Mouse (Mus musculus) hindbrain, embryonic 10.5 days (tissue): ENCODE measurements around the gene Sash3. TPM values are rescaled to one million over a fixed set of nuclear protein-coding genes. Genes with fewer than 3 reads are reported as not detected.

Experiments
- DNase-seq: peaks from one replicate; pipeline ENCODE4 v3.0.0-alpha.2; 2017; ENCODE audit warnings: low spot score
- H3K27ac ChIP-seq: fragments of 300-500 bp; sonication (generic); 2 replicates; pipeline ENCODE4 v1.5.1; 2016; ENCODE audit warnings: mild to moderate bottlenecking, moderate library complexity
- H3K27me3 ChIP-seq: fragments of 300-500 bp; sonication (generic); 2 replicates; pipeline ENCODE4 v1.6.1; 2016; ENCODE audit warnings: mild to moderate bottlenecking; ENCODE audit not compliant: poor library complexity, insufficient read depth, severe bottlenecking
- H3K36me3 ChIP-seq: fragments of 300-500 bp; sonication (generic); 2 replicates; pipeline ENCODE4 v1.6.1; 2016; ENCODE audit warnings: mild to moderate bottlenecking, moderate library complexity
- H3K4me1 ChIP-seq: fragments of 300-500 bp; sonication (generic); replicated peaks from 2 replicates; pipeline ENCODE4 v1.6.1; 2016; ENCODE audit warnings: mild to moderate bottlenecking
- H3K4me3 ChIP-seq: fragments of 300-500 bp; sonication (generic); 2 replicates; pipeline ENCODE4 v1.5.1; 2016; ENCODE audit warnings: mild to moderate bottlenecking, moderate library complexity
- H3K9me3 ChIP-seq: fragments of 300-500 bp; sonication (generic); 2 replicates; pipeline ENCODE4 v1.6.1; 2016; ENCODE audit warnings: mild to moderate bottlenecking, moderate library complexity
- WGBS: fragments of 180-500 bp; shearing (Covaris S2); methylation state at CpG from one replicate; pipeline ENCODE4 v1.1.7; 2016; 5-methylcytosine and 5-hydroxymethylcytosine counted together
- polyA plus RNA-seq: library from polyadenylated mRNA; unstranded; fragments of >200 nt; fragmentation: Nextera tagmentation; extraction: Ambion mirVana; gene quantifications from 2 replicates; pipeline ENCODE4 v1.2.1, GENCODE M21; 2016

Gene Sash3
- 1.1 and 1.9 TPM in 2 replicates for polyA plus RNA-seq

DNA sequence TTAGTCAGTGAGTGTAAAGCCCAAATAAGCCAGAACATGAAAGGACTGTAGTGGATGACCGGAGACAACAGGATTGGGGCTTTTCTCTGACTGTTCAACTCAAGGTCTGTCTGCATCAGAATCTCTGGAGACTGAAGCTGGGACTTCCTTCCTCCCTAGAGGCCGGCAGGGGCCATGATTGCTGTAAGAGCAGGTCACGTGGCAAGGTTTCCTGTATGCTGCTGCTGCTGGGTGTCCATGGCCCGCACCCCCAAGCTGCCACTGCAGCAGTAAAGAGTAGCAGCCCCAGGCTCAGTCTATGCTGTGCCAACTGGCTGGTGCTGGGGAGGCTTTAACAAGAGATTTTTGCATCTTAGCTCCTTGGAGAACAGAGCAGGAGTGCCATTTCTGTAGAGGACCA, at the start of gene Sash3:
Gene Sash3 (plus strand): TSS at position 175 of the 400 bp plus-strand sequence.
- Histone ChIP-seq H3K9me3 (no peaks in the 10 kb centered on the region), H3K27me3 (no peaks in the 10 kb centered on the region), H3K4me3 (no peak within 1 kb of the TSS), H3K36me3 (no peaks in the 10 kb centered on the region), H3K4me1 (peaks cover 4% of the 10 kb centered on the region; the same call in 1 of the 2 replicates), H3K27ac (no peak within 1 kb of the TSS)
- DNase-seq: no peak
- 88% methylated on average over 4 of the region's 4 CpGs for WGBS

- Histone ChIP-seq H3K4me3 (no peak overlapping the region), H3K27me3 (no peaks in the 10 kb centered on the region; the same call in 1 of the 2 replicates), H3K36me3 (no peaks in the 10 kb centered on the region), H3K27ac (no peak overlapping the region), H3K9me3 (no peaks in the 10 kb centered on the region), H3K4me1 (0 out of 2 replicates have a peak, but pooled peaks cover 3% of the 10 kb centered on the region)
- no peak for DNase-seq
- 78% methylated on average over 8 of the region's 8 CpGs for WGBS
Observed at GRCm38 (mm10) chrX:48096580-48096979, 49.7 kb upstream of the Sash3 start.

GRCm38 (mm10) chrX:48098470-48099129, 47.6 kb upstream of the Sash3 start:
- no peaks in the 10 kb centered on the region for H3K9me3 ChIP-seq
- DNase-seq: no peak
- no peaks in the 10 kb centered on the region; the same call in 1 of the 2 replicates for H3K27me3 ChIP-seq
- H3K36me3 ChIP-seq: no peaks in the 10 kb centered on the region
- H3K4me1 ChIP-seq: 0 out of 2 replicates have a peak, but pooled peaks cover 3% of the 10 kb centered on the region
- no peak overlapping the region for H3K4me3 ChIP-seq
- no peak overlapping the region for H3K27ac ChIP-seq
- 85% methylated on average over 9 of the region's 9 CpGs for WGBS

GRCm38 (mm10) chrX:48099871-48100270, 46.4 kb upstream of the Sash3 start:
- no peak for DNase-seq
- no peaks in the 10 kb centered on the region for H3K9me3 ChIP-seq
- H3K27ac ChIP-seq: no peak overlapping the region
- no peaks in the 10 kb centered on the region; the same call in 1 of the 2 replicates for H3K27me3 ChIP-seq
- no peaks in the 10 kb centered on the region for H3K36me3 ChIP-seq
- 0 out of 2 replicates have a peak, but pooled peaks cover 3% of the 10 kb centered on the region for H3K4me1 ChIP-seq
- no peak overlapping the region for H3K4me3 ChIP-seq
- WGBS: 20% methylated on average over 1 of the region's 1 CpGs

DNA sequence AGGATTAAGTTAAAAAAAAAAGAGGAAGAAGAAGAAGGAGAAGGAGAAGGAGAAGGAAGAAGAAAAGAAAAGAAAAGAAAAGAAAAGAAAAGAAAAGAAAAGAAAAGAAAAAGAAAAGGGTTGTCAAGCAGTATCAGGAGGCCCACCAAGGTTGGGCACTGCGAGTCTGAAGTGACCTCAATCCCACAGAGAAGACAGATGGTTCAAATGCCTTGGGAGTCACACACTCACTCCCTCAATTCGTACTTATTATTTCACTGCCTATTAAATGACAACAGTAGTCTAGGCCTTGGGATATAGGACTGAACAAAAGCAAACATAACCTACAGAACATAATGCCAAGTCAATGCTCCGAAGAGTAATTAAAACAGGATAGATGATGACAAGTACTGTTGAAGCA, 43.0 kb upstream of the Sash3 start:
- Histone ChIP-seq H3K27me3 (no peaks in the 10 kb centered on the region; the same call in 1 of the 2 replicates), H3K27ac (no peak overlapping the region), H3K4me1 (no peaks in the 10 kb centered on the region), H3K4me3 (no peak overlapping the region), H3K9me3 (no peaks in the 10 kb centered on the region), H3K36me3 (no peaks in the 10 kb centered on the region)
- WGBS: 86% methylated on average over 3 of the region's 3 CpGs
- DNase-seq: no peak

DNA sequence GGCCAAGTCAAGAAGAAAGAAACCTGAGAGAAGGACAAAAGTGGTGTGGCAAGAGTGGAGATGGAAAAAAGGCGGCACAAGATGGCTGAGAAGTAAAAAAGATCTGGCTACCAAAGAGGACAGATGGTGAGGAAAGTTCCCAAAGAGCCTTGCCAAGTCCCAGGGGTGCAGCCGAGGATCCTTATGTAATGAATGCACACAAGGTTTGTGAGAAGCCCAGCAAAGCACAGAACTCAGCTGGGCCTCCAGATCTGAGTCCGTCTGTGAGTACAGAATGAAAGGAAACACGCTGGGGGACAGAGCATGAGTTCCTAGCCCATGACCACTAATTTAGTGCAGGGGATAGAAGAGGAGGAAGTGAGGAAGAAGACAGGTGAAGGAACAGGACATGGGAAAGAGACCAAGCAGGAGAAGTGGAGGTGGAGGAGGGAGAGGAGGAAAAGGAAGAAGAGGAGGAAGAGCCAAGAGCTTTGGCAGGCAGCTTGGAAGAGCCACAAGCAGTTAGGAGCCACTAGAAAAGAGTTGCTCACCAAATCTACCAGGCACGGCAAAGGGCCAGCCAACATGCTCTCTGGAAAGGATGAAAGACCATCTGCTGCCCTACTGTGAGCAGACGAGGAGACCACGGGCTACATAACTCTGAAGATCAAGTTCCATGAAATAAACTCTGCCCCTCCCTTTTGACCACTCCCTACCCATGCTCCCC, 41.3 kb upstream of the Sash3 start:
- Histone ChIP-seq H3K9me3 (no peaks in the 10 kb centered on the region), H3K27ac (no peak overlapping the region), H3K4me3 (no peak overlapping the region), H3K4me1 (no peaks in the 10 kb centered on the region), H3K36me3 (no peaks in the 10 kb centered on the region), H3K27me3 (no peaks in the 10 kb centered on the region)
- no peak for DNase-seq
- WGBS: 80% methylated on average over 7 of the region's 7 CpGs

GRCm38 (mm10) chrX:48106226-48106625, 40.0 kb upstream of the Sash3 start:
- no peaks in the 10 kb centered on the region for H3K9me3 ChIP-seq
- no peaks in the 10 kb centered on the region for H3K4me1 ChIP-seq
- H3K4me3 ChIP-seq: no peak overlapping the region
- DNase-seq: no peak
- H3K27ac ChIP-seq: no peak overlapping the region
- no peaks in the 10 kb centered on the region for H3K27me3 ChIP-seq
- no peaks in the 10 kb centered on the region for H3K36me3 ChIP-seq
- WGBS: 89% methylated on average over 3 of the region's 3 CpGs

- peak; percentile 26 for DNase-seq
- Histone ChIP-seq H3K4me1 (no peaks in the 10 kb centered on the region), H3K4me3 (no peak within 1 kb of the TSS), H3K36me3 (no peaks in the 10 kb centered on the region), H3K27ac (no peak within 1 kb of the TSS), H3K27me3 (no peaks in the 10 kb centered on the region), H3K9me3 (no peaks in the 10 kb centered on the region)
- WGBS: 69% methylated on average over 6 of the region's 6 CpGs
Observed at GRCm38 (mm10) chrX:48108394-48109315, 37.6 kb upstream of the Sash3 start, which contains the start of gene Xpnpep2. TSS of gene Xpnpep2 (plus strand) at chrX:48108725.

GRCm38 (mm10) chrX:48109316-48109655, 37.0 kb upstream of the Sash3 start:
- no peak overlapping the region for H3K27ac ChIP-seq
- DNase-seq: no peak
- no peak overlapping the region for H3K4me3 ChIP-seq
- no peaks in the 10 kb centered on the region for H3K9me3 ChIP-seq
- H3K4me1 ChIP-seq: no peaks in the 10 kb centered on the region
- H3K36me3 ChIP-seq: no peaks in the 10 kb centered on the region
- WGBS: 90% methylated on average over 3 of the region's 3 CpGs
- no peaks in the 10 kb centered on the region for H3K27me3 ChIP-seq

GRCm38 (mm10) chrX:48119294-48119693, 26.9 kb upstream of the Sash3 start:
- no peaks in the 10 kb centered on the region for H3K9me3 ChIP-seq
- no peaks in the 10 kb centered on the region for H3K36me3 ChIP-seq
- no peak for DNase-seq
- H3K27ac ChIP-seq: no peak overlapping the region
- H3K4me3 ChIP-seq: no peak overlapping the region
- H3K4me1 ChIP-seq: no peaks in the 10 kb centered on the region
- H3K27me3 ChIP-seq: peaks cover 3% of the 10 kb centered on the region; the same call in 1 of the 2 replicates

- 32% methylated on average over 17 of the region's 17 CpGs for WGBS
- H3K36me3 ChIP-seq: no peaks in the 10 kb centered on the region
- H3K27me3 ChIP-seq: 0 out of 2 replicates have a peak, but pooled peaks cover 7% of the 10 kb centered on the region
- H3K4me3 ChIP-seq: 0 out of 2 replicates have a peak overlapping the region, but pooled peaks have one; percentile 11
- no peaks in the 10 kb centered on the region for H3K9me3 ChIP-seq
- no peak overlapping the region for H3K27ac ChIP-seq
- peak; percentile 60 for DNase-seq
- no peaks in the 10 kb centered on the region for H3K4me1 ChIP-seq
Observed at GRCm38 (mm10) chrX:48124132-48125071, 21.8 kb upstream of the Sash3 start.
